8 mouse cellular contexts compared by ENCODE assay signal in the genomic region with DNA sequence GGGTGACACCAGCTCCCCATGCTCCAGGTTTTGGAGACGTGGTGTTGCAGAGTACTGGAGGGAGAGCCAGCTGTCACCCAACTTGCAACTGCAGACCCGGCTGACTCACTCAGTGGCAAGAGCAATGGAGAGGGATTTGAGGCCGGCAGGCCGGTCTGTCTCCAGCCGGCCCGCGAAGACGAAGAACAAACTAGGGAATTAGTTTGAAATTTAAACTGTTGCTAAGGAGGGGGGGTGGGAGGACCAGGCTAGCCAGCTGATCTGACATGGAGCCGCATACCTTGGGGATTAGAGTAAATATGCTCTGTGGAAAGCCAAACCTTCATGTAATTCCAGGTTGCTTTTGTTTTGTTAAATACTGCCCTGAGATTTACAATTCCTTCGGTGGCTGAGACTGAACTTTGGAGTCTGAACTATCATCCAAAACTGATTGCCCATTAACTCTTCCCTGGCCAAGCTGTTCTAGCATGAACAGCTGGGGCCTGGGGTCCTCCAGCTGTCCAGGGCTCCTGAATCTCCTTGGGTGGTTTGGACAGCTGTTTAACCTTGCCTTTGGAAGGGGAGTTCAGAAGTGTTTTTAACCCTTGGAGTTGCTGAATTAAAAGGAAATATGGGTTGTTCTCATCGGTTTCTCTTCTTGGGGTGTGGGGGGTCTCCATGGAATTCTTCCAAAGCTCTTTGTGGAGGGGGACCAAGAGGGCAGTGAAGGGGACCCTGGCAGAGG. TPM values are rescaled to one million over a fixed set of nuclear protein-coding genes. Genes with fewer than 3 reads are reported as not detected.
DNase-seq lines count a peak whose midpoint lies in the region; ATAC-seq and TF ChIP-seq lines count a peak whose summit lies in the region.

No protein-coding gene starts in this region.

- peak overlapping the region; percentile 88 for H3K9ac ChIP-seq in heart, adult 2 months (ENCODE audit: low read depth, low read length)
- peak overlapping the region; percentile 94 for H3K9ac ChIP-seq in lung, postnatal 0 days (replicated peaks; ENCODE audit: low read depth)
- H3K9ac ChIP-seq in stomach, postnatal 0 days (ENCODE audit: low read length): peak overlapping the region; percentile 86

- no peak for TF ChIP-seq CTCF in bone marrow macrophage, adult 2 months (IDR thresholded peaks at IDR 0.05; ENCODE audit: low read depth, low read length)
- no peak for TF ChIP-seq CTCF in heart, adult 2 months (IDR thresholded peaks at IDR 0.05)
- no peak for TF ChIP-seq CTCF in lung, postnatal 0 days (IDR thresholded peaks at IDR 0.05)
- TF ChIP-seq CTCF in stomach, postnatal 0 days (IDR thresholded peaks at IDR 0.05; ENCODE audit: low read depth): no peak

- 2% methylated on average over 11 of the region's 11 CpGs for WGBS in heart, adult 2 months
- WGBS in lung, postnatal 0 days: under 1% methylated on average over 11 of the region's 11 CpGs
- WGBS in stomach, postnatal 0 days: 1% methylated on average over 11 of the region's 11 CpGs

- intact Hi-C loops in heart, adult 2 months (cut with DNase I): loop anchor here (5.0 to 10.0 kb wide), 4 partner anchors 120 to 390 kb away; no protein-coding TSS in a partner anchor

- no peaks in the 10 kb centered on the region for H3K9me3 ChIP-seq in lung, postnatal 0 days (ENCODE audit: low read length)
- H3K9me3 ChIP-seq in stomach, postnatal 0 days (ENCODE audit: control insufficient read depth, low read length): no peaks in the 10 kb centered on the region

- TF ChIP-seq POLR2A in bone marrow macrophage, adult 2 months (IDR thresholded peaks at IDR 0.05; ENCODE audit: borderline replicate concordance, low read depth, low read length): no peak
- TF ChIP-seq POLR2A in heart, adult 2 months (IDR thresholded peaks at IDR 0.05; ENCODE audit: insufficient read depth, low read depth, low read length): no peak

- H3K27ac ChIP-seq in bone marrow macrophage, adult 2 months (ENCODE audit: insufficient read depth, low read depth, low read length): peak overlapping the region; percentile 98
- peak overlapping the region; percentile 98 for H3K27ac ChIP-seq in heart, adult 2 months
- peak overlapping the region; percentile 96 for H3K27ac ChIP-seq in lung, postnatal 0 days (ENCODE audit: low read length)
- peak overlapping the region; percentile 96 for H3K27ac ChIP-seq in stomach, postnatal 0 days (replicated peaks)

- peaks cover 4% of the 10 kb centered on the region for H3K79me2 ChIP-seq in heart, adult 2 months (replicated peaks; ENCODE audit: control insufficient read depth, insufficient read depth, low read length)

- H3K4me2 ChIP-seq in lung, postnatal 0 days (replicated peaks; ENCODE audit: low read depth, low read length): peak overlapping the region; percentile 81
- H3K4me2 ChIP-seq in stomach, postnatal 0 days (replicated peaks; ENCODE audit: low read depth): peak overlapping the region; percentile 84

- peaks cover 42% of the 10 kb centered on the region for H3K4me1 ChIP-seq in bone marrow macrophage, adult 2 months (ENCODE audit: control insufficient read depth, insufficient read depth, low read length)
- peaks cover 27% of the 10 kb centered on the region for H3K4me1 ChIP-seq in heart, adult 2 months (ENCODE audit: control insufficient read depth, insufficient read depth, low read length)
- H3K4me1 ChIP-seq in lung, postnatal 0 days (ENCODE audit: insufficient read depth, low read depth, low read length): peaks cover 21% of the 10 kb centered on the region; the same call in 1 of the 2 replicates
- peaks cover 23% of the 10 kb centered on the region for H3K4me1 ChIP-seq in stomach, postnatal 0 days (replicated peaks; ENCODE audit: control insufficient read depth, insufficient read depth)

- peaks cover 26% of the 10 kb centered on the region for H3K36me3 ChIP-seq in heart, adult 2 months (ENCODE audit: control insufficient read depth, insufficient read depth, low read length)
- 0 out of 2 replicates have a peak, but pooled peaks cover 2% of the 10 kb centered on the region for H3K36me3 ChIP-seq in lung, postnatal 0 days (ENCODE audit: insufficient read depth, low read length)
- peaks cover 4% of the 10 kb centered on the region; the same call in 1 of the 2 replicates for H3K36me3 ChIP-seq in stomach, postnatal 0 days (ENCODE audit: control insufficient read depth, insufficient read depth, low read length)

- peak; percentile 10; the same call in 1 of the 2 replicates for ATAC-seq in lung, postnatal 0 days
- ATAC-seq in stomach, postnatal 0 days (ENCODE audit: low FRiP score, low TSS enrichment): peak; percentile 8
- no peak for ATAC-seq in erythroid progenitor cell, adult 5-6 weeks (replicated peaks; ENCODE audit: low FRiP score, poor library complexity, severe bottlenecking)

- TF ChIP-seq EP300 in heart, adult 2 months (IDR thresholded peaks at IDR 0.05; ENCODE audit: insufficient read depth, low read depth, low read length): no peak
- TF ChIP-seq EP300 in lung, postnatal 0 days (IDR thresholded peaks at IDR 0.05): no peak
- TF ChIP-seq EP300 in stomach, postnatal 0 days (optimal IDR thresholded peaks at IDR 0.05): peak; percentile 79

- H3K4me3 ChIP-seq in bone marrow macrophage, adult 2 months (ENCODE audit: insufficient read depth, low read length): peak overlapping the region; percentile 80
- H3K4me3 ChIP-seq in heart, adult 2 months: peak overlapping the region; percentile 83
- peak overlapping the region; percentile 86 for H3K4me3 ChIP-seq in lung, postnatal 0 days (ENCODE audit: low read depth, low read length)
- H3K4me3 ChIP-seq in stomach, postnatal 0 days (ENCODE audit: low read depth, low read length): peak overlapping the region; percentile 72

- no peaks in the 10 kb centered on the region for H3K27me3 ChIP-seq in heart, adult 2 months (ENCODE audit: control insufficient read depth, insufficient read depth, low read length)
- no peaks in the 10 kb centered on the region for H3K27me3 ChIP-seq in lung, postnatal 0 days (replicated peaks; ENCODE audit: insufficient read depth, low read length)
- no peaks in the 10 kb centered on the region for H3K27me3 ChIP-seq in stomach, postnatal 0 days (ENCODE audit: control insufficient read depth, insufficient read depth, low read length)

- DNase-seq in gastrocnemius, adult 18-20 months (ENCODE audit: low spot score): peak; percentile 54
- DNase-seq in gastrocnemius, adult 8-10 months (ENCODE audit: low spot score in 2 of 2): no peak
- peak; percentile 68 to 73 for DNase-seq in heart, adult 2 months
- DNase-seq in kidney, adult 9 months: peak; percentile 82
- peak; percentile 79 for DNase-seq in lung, postnatal 0 days (ENCODE audit: low spot score)
- DNase-seq in stomach, postnatal 0 days (ENCODE audit: low spot score): peak; percentile 64

RNA-seq across cellular contexts. Expression of a gene that starts 2.0 kb away (rescaled TPM):
- total RNA-seq in gastrocnemius, adult 18-20 months (2021): 10 to 100 TPM; 41.1 to 43.1 TPM
- 10 to 100 TPM; 28.4 to 36.5 (median 35.2) TPM for total RNA-seq in gastrocnemius, adult 8-10 months (2022)
- 661 and 687 TPM in 2 replicates for polyA plus RNA-seq in bone marrow macrophage, adult 2 months (2012; ENCODE audit: insufficient read depth, insufficient read length, missing spikeins)
- total RNA-seq in heart, adult 2 months (2021): 100 to 1,000 TPM; 139 to 143 TPM
- polyA plus RNA-seq in heart, adult 2 months (2012; rRNA removed): 113 and 144 TPM in 2 replicates
- 177 and 229 TPM in 2 replicates for polyA plus RNA-seq in lung, postnatal 0 days (2015; fragmentation: Nextera tagmentation; extraction: Ambion mirVana)
- polyA plus RNA-seq in stomach, postnatal 0 days (2015; fragmentation: Nextera tagmentation; extraction: Ambion mirVana): 103 and 106 TPM in 2 replicates
- 11.7 and 23.8 TPM in 2 replicates for total RNA-seq in erythroid progenitor cell, adult 5-6 weeks (2015; ENCODE audit: low replicate concordance)
- total RNA-seq in erythroid progenitor cell, adult 5-6 weeks (2017; ENCODE audit: low replicate concordance): 9.5 and 14.1 TPM in 2 replicates

Comparison
In these comparisons a context has a peak if more than half of its experiments do, and no peak if none do; other contexts are left out.
1. DNase-seq: peak in gastrocnemius, adult 18-20 months (single experiment), heart, adult 2 months (2 of 2), kidney, adult 9 months (single experiment), lung, postnatal 0 days (single experiment) and stomach, postnatal 0 days (single experiment); none in gastrocnemius, adult 8-10 months (0 of 2).
2. Peak in every context shown above with its lines, with median percentiles within 50 percentile points of each other: H3K27ac ChIP-seq, H3K4me3 ChIP-seq and H3K9ac ChIP-seq.